In the genomic region with DNA sequence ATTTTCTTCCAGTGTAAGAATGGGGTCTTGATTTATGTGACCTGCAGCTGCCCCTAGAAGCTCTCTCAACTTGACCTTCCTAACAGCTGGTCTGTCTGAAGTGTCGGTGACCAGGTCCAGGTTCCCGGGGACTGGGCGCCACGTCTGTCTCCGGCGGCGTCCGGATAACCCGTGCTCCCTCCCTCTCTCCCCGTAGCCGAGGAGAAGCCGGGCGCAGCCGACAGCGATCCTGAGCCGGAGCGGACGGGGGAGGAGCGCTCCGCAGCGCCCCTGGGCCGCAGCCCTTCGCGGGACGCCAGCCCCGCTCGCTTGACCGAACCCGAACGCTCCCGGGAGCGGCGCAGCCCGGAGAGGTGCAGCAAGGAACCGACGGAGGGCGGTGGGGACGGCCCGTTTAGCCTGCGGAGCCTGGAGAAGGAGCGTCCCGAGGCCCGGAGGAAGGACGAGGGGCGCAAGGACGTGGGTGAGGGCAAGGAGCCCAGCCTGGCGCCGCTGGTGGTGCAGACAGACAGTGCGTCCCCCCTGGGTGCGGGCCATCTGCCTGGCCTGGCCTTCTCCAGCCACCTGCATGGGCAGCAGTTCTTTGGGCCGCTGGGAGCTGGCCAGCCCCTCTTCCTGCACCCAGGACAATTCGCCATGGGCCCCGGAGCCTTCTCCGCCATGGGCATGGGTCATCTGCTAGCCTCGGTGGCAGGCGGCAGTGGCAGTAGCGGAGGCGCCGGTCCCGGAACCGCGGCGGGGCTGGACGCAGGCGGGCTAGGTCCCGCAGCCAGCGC, we compare ENCODE assay signal across 8 mouse cellular contexts. TPM values are rescaled to one million over a fixed set of nuclear protein-coding genes. Genes with fewer than 3 reads are reported as not detected.
DNase-seq lines count a peak whose midpoint lies in the region; ATAC-seq and TF ChIP-seq lines count a peak whose summit lies in the region.

No protein-coding gene starts in this region.

- peak overlapping the region; percentile 90 for H3K4me2 ChIP-seq in limb, embryonic 11.5 days (ENCODE audit: low read depth, severe bottlenecking)

- whole genome bisulfite sequencing in limb, embryonic 11.5 days, result 0% methylated on average over 67 of the region's 67 CpGs
- 11% methylated on average over 67 of the region's 67 CpGs for WGBS in small intestine, adult 2 months

- no peaks in the 10 kb centered on the region for H3K36me3 ChIP-seq in testis, adult 2 months (ENCODE audit: control insufficient read depth, insufficient read depth, low read length)
- H3K36me3 ChIP-seq in limb, embryonic 11.5 days (ENCODE audit: control insufficient read depth, insufficient read depth, low read length), result no peaks in the 10 kb centered on the region
- H3K36me3 ChIP-seq in small intestine, adult 2 months (ENCODE audit: control insufficient read depth, insufficient read depth, low read length), result no peaks in the 10 kb centered on the region

- 0 out of 2 replicates have a peak overlapping the region, but pooled peaks have one; percentile 1 for H3K27ac ChIP-seq in testis, adult 2 months (ENCODE audit: control insufficient read depth, insufficient read depth, low read depth, low read length)
- H3K27ac ChIP-seq in limb, embryonic 11.5 days (replicated peaks; ENCODE audit: low read depth, low read length), result peak overlapping the region; percentile 72; the same call in 1 of the 2 replicates
- peak overlapping the region; percentile 51 for H3K27ac ChIP-seq in small intestine, adult 2 months (ENCODE audit: insufficient read depth, low read depth, low read length)

- peak overlapping the region; percentile 82 for H3K9ac ChIP-seq in limb, embryonic 11.5 days (ENCODE audit: low read length)

- H3K27me3 ChIP-seq in testis, adult 2 months (ENCODE audit: control insufficient read depth, insufficient read depth, low read length), result peaks cover 5% of the 10 kb centered on the region
- H3K27me3 ChIP-seq in limb, embryonic 11.5 days (ENCODE audit: control insufficient read depth, insufficient read depth, low read length), result peaks cover 70% of the 10 kb centered on the region
- peaks cover 88% of the 10 kb centered on the region for H3K27me3 ChIP-seq in small intestine, adult 2 months (ENCODE audit: control insufficient read depth, insufficient read depth, low read length)

- DNase-seq in adrenal gland, adult 2 months, result peak; percentile 72
- DNase-seq in adrenal gland, adult 8-10 months, result no peak
- no peak for DNase-seq in testis, postnatal 14 days (ENCODE audit: low spot score)
- DNase-seq in limb, embryonic 11.5 days (ENCODE audit: low spot score), result peak; percentile 66
- DNase-seq in frontal cortex, postnatal 36 days (ENCODE audit: low spot score in 2 of 2), result no peak
- DNase-seq in c-Kit-positive CD71-positive TER-119-positive erythroid progenitor cells, embryonic 14.5 days (ENCODE audit: low spot score), result no peak

- TF ChIP-seq POLR2A in testis, adult 2 months (IDR thresholded peaks at IDR 0.05; ENCODE audit: control insufficient read depth, low read depth, low read length), result no peak
- no peak for TF ChIP-seq POLR2A in small intestine, adult 2 months (IDR thresholded peaks at IDR 0.05; ENCODE audit: low read depth, low read length)

- H3K9me3 ChIP-seq in limb, embryonic 11.5 days (ENCODE audit: control insufficient read depth, low read length), result no peaks in the 10 kb centered on the region; the same call in 1 of the 2 replicates

- H3K4me3 ChIP-seq in testis, adult 2 months (ENCODE audit: control insufficient read depth, low read depth, low read length), result peak overlapping the region; percentile 39
- peak overlapping the region; percentile 61 for H3K4me3 ChIP-seq in limb, embryonic 11.5 days (ENCODE audit: low read depth, low read length)
- H3K4me3 ChIP-seq in small intestine, adult 2 months (ENCODE audit: low read depth, low read length), result peak overlapping the region; percentile 54

- H3K4me1 ChIP-seq in testis, adult 2 months (ENCODE audit: control insufficient read depth, insufficient read depth, low read length), result peaks cover 38% of the 10 kb centered on the region
- H3K4me1 ChIP-seq in limb, embryonic 11.5 days (ENCODE audit: control insufficient read depth, insufficient read depth, low read length), result peaks cover 37% of the 10 kb centered on the region
- peaks cover 9% of the 10 kb centered on the region for H3K4me1 ChIP-seq in small intestine, adult 2 months (ENCODE audit: control insufficient read depth, insufficient read depth, insufficient read length, low read length)

- TF ChIP-seq CTCF in testis, adult 2 months (IDR thresholded peaks at IDR 0.05; ENCODE audit: control insufficient read depth, insufficient read depth, insufficient replicate concordance, low read depth, low read length), result no peak
- no peak for TF ChIP-seq CTCF in small intestine, adult 2 months (IDR thresholded peaks at IDR 0.05; ENCODE audit: extremely low read depth, insufficient read length, insufficient replicate concordance, low read depth, low read length)

- no peak for ATAC-seq in limb, embryonic 11.5 days (ENCODE audit: insufficient number of reproducible peaks, low FRiP score, low TSS enrichment, low read depth)

RNA-seq across cellular contexts. Expression of gene Tbx2, which starts 5.5 kb away (rescaled TPM):
- total RNA-seq in adrenal gland, adult 2 months (2021), result 10 to 100 TPM; 16.8 to 29.0 TPM
- 54.5 and 56.0 TPM in 2 replicates for polyA plus RNA-seq in adrenal gland, adult 2 months (2012; rRNA removed)
- 10 to 100 TPM; 23.4 to 30.5 (median 24.9) TPM for total RNA-seq in adrenal gland, adult 8-10 months (2022)
- 2.3 and 4.0 TPM in 2 replicates for polyA plus RNA-seq in testis, adult 2 months (2012; rRNA removed)
- 11.3 and 14.9 TPM in 2 replicates for polyA plus RNA-seq in limb, embryonic 11.5 days (2014; fragmentation: Nextera tagmentation; extraction: Ambion mirVana)
- polyA plus RNA-seq in small intestine, adult 2 months (2012; rRNA removed), result 10.2 and 19.7 TPM in 2 replicates

RNA-seq across cellular contexts. Expression of gene Gm11444, which starts 12.3 kb away (rescaled TPM):
- total RNA-seq in adrenal gland, adult 2 months (2021), result not detected
- polyA plus RNA-seq in adrenal gland, adult 2 months (2012; rRNA removed), result not detected in 2 replicates
- total RNA-seq in adrenal gland, adult 8-10 months (2022), result not detected
- 5.7 and 8.4 TPM in 2 replicates for polyA plus RNA-seq in testis, adult 2 months (2012; rRNA removed)
- polyA plus RNA-seq in limb, embryonic 11.5 days (2014; fragmentation: Nextera tagmentation; extraction: Ambion mirVana), result not detected in 2 replicates
- not detected in 2 replicates for polyA plus RNA-seq in small intestine, adult 2 months (2012; rRNA removed)

RNA-seq across cellular contexts. Expression of gene Tbx4, which starts 48.4 kb away (rescaled TPM):
- under 1 TPM in 1 of 2 experiments, not detected in 1; 0.10 TPM for total RNA-seq in adrenal gland, adult 2 months (2021)
- 0.10 and 0.27 TPM in 2 replicates for polyA plus RNA-seq in adrenal gland, adult 2 months (2012; rRNA removed)
- under 1 TPM in 2 of 4 experiments, not detected in 2; 0.10 to 0.15 TPM for total RNA-seq in adrenal gland, adult 8-10 months (2022)
- polyA plus RNA-seq in testis, adult 2 months (2012; rRNA removed), result 0.61 TPM in 2 replicates
- polyA plus RNA-seq in limb, embryonic 11.5 days (2014; fragmentation: Nextera tagmentation; extraction: Ambion mirVana), result 36.3 and 36.7 TPM in 2 replicates
- polyA plus RNA-seq in small intestine, adult 2 months (2012; rRNA removed), result 0.23 and 0.34 TPM in 2 replicates

Comparison
In these comparisons a context has a peak if more than half of its experiments do, and no peak if none do; other contexts are left out.
1. DNase-seq: peak in adrenal gland, adult 2 months (single experiment) and limb, embryonic 11.5 days (single experiment); none in adrenal gland, adult 8-10 months (single experiment), testis, postnatal 14 days (single experiment), frontal cortex, postnatal 36 days (0 of 2) and c-Kit-positive CD71-positive TER-119-positive erythroid progenitor cells, embryonic 14.5 days (single experiment).
2. H3K27ac ChIP-seq: peak in every context shown above with its lines; median percentile 72 in limb, embryonic 11.5 days; 51 in small intestine, adult 2 months; 1 in testis, adult 2 months.
3. RNA of gene Tbx4, which starts 48.4 kb away (polyA plus RNA-seq): 36.3 to 36.7 TPM in limb, embryonic 11.5 days; 0.61 TPM in testis, adult 2 months, 0.23 to 0.34 TPM in small intestine, adult 2 months and 0.10 to 0.27 TPM in adrenal gland, adult 2 months; every median in the first group is over 10 times any median in the second.
4. Peak in every context shown above with its lines, with median percentiles within 50 percentile points of each other: H3K4me3 ChIP-seq.